Mouse (Mus musculus): ENCODE results near the gene Adgrf3. TPM values are rescaled to one million over a fixed set of nuclear protein-coding genes. Genes with fewer than 3 reads are reported as not detected.

The Adgrf3 gene
- polyA plus RNA-seq, 1 experiment, result not detected

- Histone ChIP-seq H3K4me1 (ENCODE audit: control insufficient read depth, insufficient read depth, low read length) (no peaks in the 10 kb centered on the region), H3K27ac (ENCODE audit: insufficient read depth, low read length) (no peak overlapping the region), H3K4me3 (ENCODE audit: insufficient read depth, low read length) (no peak overlapping the region)
- TF ChIP-seq POLR2A (IDR thresholded peaks at IDR 0.05; ENCODE audit: extremely low read depth, insufficient read depth, low read length), result no peak
- TF ChIP-seq CTCF (IDR thresholded peaks at IDR 0.05; ENCODE audit: extremely low read depth, insufficient read depth, low read length), result no peak
Observed at GRCm38 (mm10) chr5:30205034-30205433, 488 bp downstream of the Adgrf3 start.

GRCm38 (mm10) chr5:30204441-30204840 is 1.1 kb downstream of the Adgrf3 start:
- Histone ChIP-seq H3K4me1 (ENCODE audit: control insufficient read depth, insufficient read depth, low read length) (no peaks in the 10 kb centered on the region), H3K27ac (ENCODE audit: insufficient read depth, low read length) (no peak overlapping the region), H3K4me3 (ENCODE audit: insufficient read depth, low read length) (no peak overlapping the region)
- TF ChIP-seq POLR2A (IDR thresholded peaks at IDR 0.05; ENCODE audit: extremely low read depth, insufficient read depth, low read length) (no peak), CTCF (IDR thresholded peaks at IDR 0.05; ENCODE audit: extremely low read depth, insufficient read depth, low read length) (no peak)

GRCm38 (mm10) chr5:30203216-30203885 is 2.2 kb downstream of the Adgrf3 start:
- TF ChIP-seq POLR2A (IDR thresholded peaks at IDR 0.05; ENCODE audit: extremely low read depth, insufficient read depth, low read length) (no peak), CTCF (IDR thresholded peaks at IDR 0.05; ENCODE audit: extremely low read depth, insufficient read depth, low read length) (no peak)
- H3K4me1 ChIP-seq (ENCODE audit: control insufficient read depth, insufficient read depth, low read length), result no peaks in the 10 kb centered on the region
- H3K27ac ChIP-seq (ENCODE audit: insufficient read depth, low read length), result no peak overlapping the region
- H3K4me3 ChIP-seq (ENCODE audit: insufficient read depth, low read length), result no peak overlapping the region

- TF ChIP-seq CTCF (IDR thresholded peaks at IDR 0.05; ENCODE audit: extremely low read depth, insufficient read depth, low read length), result no peak
- TF ChIP-seq POLR2A (IDR thresholded peaks at IDR 0.05; ENCODE audit: extremely low read depth, insufficient read depth, low read length), result no peak
Observed at GRCm38 (mm10) chr5:30202221-30202620, 3.3 kb downstream of the Adgrf3 start.

GRCm38 (mm10) chr5:30201521-30201920 is 4.0 kb downstream of the Adgrf3 start:
- Histone ChIP-seq H3K4me1 (ENCODE audit: control insufficient read depth, insufficient read depth, low read length) (no peaks in the 10 kb centered on the region), H3K4me3 (ENCODE audit: insufficient read depth, low read length) (no peak overlapping the region), H3K27ac (ENCODE audit: insufficient read depth, low read length) (no peak overlapping the region)
- TF ChIP-seq CTCF (IDR thresholded peaks at IDR 0.05; ENCODE audit: extremely low read depth, insufficient read depth, low read length) (peak; percentile 83), POLR2A (IDR thresholded peaks at IDR 0.05; ENCODE audit: extremely low read depth, insufficient read depth, low read length) (no peak)

More at GRCm38 (mm10) chr5:30202221-30202620, 3.3 kb downstream of the Adgrf3 start:
- no peak overlapping the region for H3K27ac ChIP-seq (ENCODE audit: insufficient read depth, low read length)
- H3K4me3 ChIP-seq (ENCODE audit: insufficient read depth, low read length), result no peak overlapping the region
- no peaks in the 10 kb centered on the region for H3K4me1 ChIP-seq (ENCODE audit: control insufficient read depth, insufficient read depth, low read length)

- Histone ChIP-seq H3K4me3 (ENCODE audit: insufficient read depth, low read length) (no peak overlapping the region), H3K27ac (ENCODE audit: insufficient read depth, low read length) (no peak overlapping the region), H3K4me1 (ENCODE audit: control insufficient read depth, insufficient read depth, low read length) (no peaks in the 10 kb centered on the region)
- TF ChIP-seq CTCF (IDR thresholded peaks at IDR 0.05; ENCODE audit: extremely low read depth, insufficient read depth, low read length), result no peak
- TF ChIP-seq POLR2A (IDR thresholded peaks at IDR 0.05; ENCODE audit: extremely low read depth, insufficient read depth, low read length), result no peak
Observed at GRCm38 (mm10) chr5:30198257-30198656, 7.3 kb downstream of the Adgrf3 start.

GRCm38 (mm10) chr5:30195340-30195739 is 10.2 kb downstream of the Adgrf3 start:
- no peak for TF ChIP-seq CTCF (IDR thresholded peaks at IDR 0.05; ENCODE audit: extremely low read depth, insufficient read depth, low read length)
- no peak for TF ChIP-seq POLR2A (IDR thresholded peaks at IDR 0.05; ENCODE audit: extremely low read depth, insufficient read depth, low read length)
- Histone ChIP-seq H3K4me1 (ENCODE audit: control insufficient read depth, insufficient read depth, low read length) (no peaks in the 10 kb centered on the region), H3K4me3 (ENCODE audit: insufficient read depth, low read length) (no peak overlapping the region), H3K27ac (ENCODE audit: insufficient read depth, low read length) (no peak overlapping the region)

GRCm38 (mm10) chr5:30192452-30192851 is 13.1 kb downstream of the Adgrf3 start:
- no peak overlapping the region for H3K27ac ChIP-seq (ENCODE audit: insufficient read depth, low read length)
- no peaks in the 10 kb centered on the region for H3K4me1 ChIP-seq (ENCODE audit: control insufficient read depth, insufficient read depth, low read length)
- TF ChIP-seq POLR2A (IDR thresholded peaks at IDR 0.05; ENCODE audit: extremely low read depth, insufficient read depth, low read length), result no peak
- no peak for TF ChIP-seq CTCF (IDR thresholded peaks at IDR 0.05; ENCODE audit: extremely low read depth, insufficient read depth, low read length)
- no peak overlapping the region for H3K4me3 ChIP-seq (ENCODE audit: insufficient read depth, low read length)

- no peak overlapping the region for H3K4me3 ChIP-seq (ENCODE audit: insufficient read depth, low read length)
- H3K27ac ChIP-seq (ENCODE audit: insufficient read depth, low read length), result no peak overlapping the region
- TF ChIP-seq POLR2A (IDR thresholded peaks at IDR 0.05; ENCODE audit: extremely low read depth, insufficient read depth, low read length), result no peak
- no peak for TF ChIP-seq CTCF (IDR thresholded peaks at IDR 0.05; ENCODE audit: extremely low read depth, insufficient read depth, low read length)
- H3K4me1 ChIP-seq (ENCODE audit: control insufficient read depth, insufficient read depth, low read length), result no peaks in the 10 kb centered on the region
Observed at GRCm38 (mm10) chr5:30187687-30188485, 17.6 kb downstream of the Adgrf3 start.

GRCm38 (mm10) chr5:30175811-30176210 is 29.7 kb downstream of the Adgrf3 start:
- H3K27ac ChIP-seq (ENCODE audit: insufficient read depth, low read length), result no peak overlapping the region
- H3K4me1 ChIP-seq (ENCODE audit: control insufficient read depth, insufficient read depth, low read length), result no peaks in the 10 kb centered on the region; the same call in 1 of the 2 replicates
- H3K4me3 ChIP-seq (ENCODE audit: insufficient read depth, low read length), result no peak overlapping the region
- TF ChIP-seq CTCF (IDR thresholded peaks at IDR 0.05; ENCODE audit: extremely low read depth, insufficient read depth, low read length), result no peak
- no peak for TF ChIP-seq POLR2A (IDR thresholded peaks at IDR 0.05; ENCODE audit: extremely low read depth, insufficient read depth, low read length)

All from cortical plate, adult 2 months (tissue).